Mouse (Mus musculus) heart, embryonic 11.5 days (tissue): ENCODE data around the gene Smad6. TPM values are rescaled to one million over a fixed set of nuclear protein-coding genes. Genes with fewer than 3 reads are reported as not detected.

Experiments
- ATAC-seq: fragments of 200-750 bp; cut with Nextera tagmentation; replicated peaks from 2 replicates; pipeline ENCODE4 v1.8.0; 2017; ENCODE audit warnings: moderate library complexity; ENCODE audit not compliant: insufficient number of reproducible peaks, low FRiP score, low TSS enrichment
- H3K27ac ChIP-seq: fragments of 300-500 bp; sonication (generic); 2 replicates; pipeline ENCODE4 v1.5.1; 2014; ENCODE audit warnings: mild to moderate bottlenecking, low read depth, low read length
- H3K27me3 ChIP-seq: fragments of 300-500 bp; sonication (generic); 2 replicates; pipeline ENCODE4 v1.6.1; 2014; ENCODE audit warnings: mild to moderate bottlenecking, low read length, mixed read lengths; ENCODE audit not compliant: control insufficient read depth, insufficient read depth
- H3K36me3 ChIP-seq: fragments of 300-500 bp; sonication (generic); 2 replicates; pipeline ENCODE4 v1.6.1; 2014; ENCODE audit warnings: mild to moderate bottlenecking, low read length, moderate library complexity, mixed read lengths; ENCODE audit not compliant: control insufficient read depth, insufficient read depth
- H3K4me1 ChIP-seq: fragments of 300-500 bp; sonication (generic); 2 replicates; pipeline ENCODE4 v1.6.1; 2014; ENCODE audit warnings: low read length; ENCODE audit not compliant: control insufficient read depth, insufficient read depth
- H3K4me2 ChIP-seq: fragments of 300-500 bp; sonication (generic); 2 replicates; pipeline ENCODE4 v1.6.1; 2014; ENCODE audit warnings: mild to moderate bottlenecking, moderate library complexity
- H3K4me3 ChIP-seq: fragments of 300-500 bp; sonication (generic); 2 replicates; pipeline ENCODE4 v1.5.1; 2014; ENCODE audit warnings: low read depth, low read length
- H3K9ac ChIP-seq: fragments of 300-500 bp; sonication (generic); 2 replicates; pipeline ENCODE4 v1.6.1; 2014; ENCODE audit warnings: mild to moderate bottlenecking, low read depth, low read length, moderate library complexity
- H3K9me3 ChIP-seq: fragments of 300-500 bp; sonication (generic); replicated peaks from 2 replicates; pipeline ENCODE4 v1.6.1; 2016; ENCODE audit warnings: low read length; ENCODE audit not compliant: control insufficient read depth
- WGBS: fragments of 180-500 bp; shearing (Covaris S2); extraction: QIAGEN DNeasy Blood & Tissue Kit; methylation state at CpG from one replicate; pipeline ENCODE4 v1.1.7; 2014; ENCODE audit not compliant: insufficient replicate concordance; 5-methylcytosine and 5-hydroxymethylcytosine counted together
- polyA plus RNA-seq: library from polyadenylated mRNA; unstranded; fragments of >200 nt; fragmentation: Nextera tagmentation; extraction: Ambion mirVana; gene quantifications from 2 replicates; pipeline ENCODE4 v1.2.1, GENCODE M21; 2014

The Smad6 gene
- polyA plus RNA-seq, 1 experiment from 2014 or later, result 31.6 TPM

- Histone ChIP-seq H3K9ac (peak overlapping the region; percentile 1; the same call in 1 of the 2 replicates), H3K4me3 (no peak overlapping the region), H3K4me2 (no peak overlapping the region), H3K36me3 (no peaks in the 10 kb centered on the region), H3K9me3 (no peaks in the 10 kb centered on the region), H3K4me1 (peaks cover 48% of the 10 kb centered on the region), H3K27ac (peak overlapping the region; percentile 37), H3K27me3 (no peaks in the 10 kb centered on the region)
- no peak for ATAC-seq
- 59% methylated on average over 6 of the region's 6 CpGs for WGBS
These were observed 105.4 kb downstream of the Smad6 start for GRCm38 (mm10) chr9:63916441-63916840.

DNA sequence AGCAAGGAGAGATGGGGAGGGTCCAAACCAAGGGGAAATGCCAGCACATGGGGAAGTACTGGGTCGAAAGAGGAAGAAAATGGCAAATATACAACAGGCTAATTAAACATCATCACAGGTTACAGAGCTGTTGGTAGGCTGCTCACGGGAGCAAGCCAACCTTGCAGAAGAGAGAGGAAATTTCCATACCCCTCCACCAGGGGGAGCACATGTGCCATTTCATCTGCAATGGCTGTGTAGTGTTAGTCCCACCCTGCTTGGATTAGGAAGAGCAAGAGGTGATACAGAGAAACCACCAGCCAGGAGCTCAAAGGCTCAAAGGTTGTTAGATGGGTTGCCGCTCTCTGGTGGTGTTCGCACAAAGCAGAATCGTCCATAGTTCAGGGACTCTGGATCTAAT, 105.9 kb downstream of the Smad6 start:
- H3K4me1 ChIP-seq, result peaks cover 44% of the 10 kb centered on the region
- H3K36me3 ChIP-seq, result no peaks in the 10 kb centered on the region
- H3K4me2 ChIP-seq, result no peak overlapping the region
- no peak for ATAC-seq
- 48% methylated on average over 5 of the region's 5 CpGs for WGBS
- no peaks in the 10 kb centered on the region for H3K27me3 ChIP-seq
- no peak overlapping the region for H3K27ac ChIP-seq
- H3K4me3 ChIP-seq, result no peak overlapping the region
- no peaks in the 10 kb centered on the region for H3K9me3 ChIP-seq
- H3K9ac ChIP-seq, result no peak overlapping the region

- ATAC-seq, result no peak
These were observed 106.9 kb downstream of the Smad6 start for GRCm38 (mm10) chr9:63914944-63915343.

GRCm38 (mm10) chr9:63912051-63912450, 109.8 kb downstream of the Smad6 start:
- Histone ChIP-seq H3K9ac (no peak overlapping the region), H3K27ac (no peak overlapping the region), H3K9me3 (no peaks in the 10 kb centered on the region), H3K4me3 (no peak overlapping the region), H3K36me3 (no peaks in the 10 kb centered on the region), H3K4me2 (no peak overlapping the region), H3K4me1 (peaks cover 20% of the 10 kb centered on the region), H3K27me3 (no peaks in the 10 kb centered on the region)
- 41% methylated on average over 9 of the region's 9 CpGs for WGBS
- no peak for ATAC-seq

More at GRCm38 (mm10) chr9:63914944-63915343, 106.9 kb downstream of the Smad6 start:
- H3K4me1 ChIP-seq, result peaks cover 39% of the 10 kb centered on the region
- no peak overlapping the region for H3K4me2 ChIP-seq
- WGBS, result 52% methylated on average over 5 of the region's 5 CpGs
- no peaks in the 10 kb centered on the region for H3K36me3 ChIP-seq
- H3K4me3 ChIP-seq, result no peak overlapping the region
- no peak overlapping the region for H3K9ac ChIP-seq
- H3K27me3 ChIP-seq, result no peaks in the 10 kb centered on the region
- H3K27ac ChIP-seq, result no peak overlapping the region
- H3K9me3 ChIP-seq, result no peaks in the 10 kb centered on the region

DNA sequence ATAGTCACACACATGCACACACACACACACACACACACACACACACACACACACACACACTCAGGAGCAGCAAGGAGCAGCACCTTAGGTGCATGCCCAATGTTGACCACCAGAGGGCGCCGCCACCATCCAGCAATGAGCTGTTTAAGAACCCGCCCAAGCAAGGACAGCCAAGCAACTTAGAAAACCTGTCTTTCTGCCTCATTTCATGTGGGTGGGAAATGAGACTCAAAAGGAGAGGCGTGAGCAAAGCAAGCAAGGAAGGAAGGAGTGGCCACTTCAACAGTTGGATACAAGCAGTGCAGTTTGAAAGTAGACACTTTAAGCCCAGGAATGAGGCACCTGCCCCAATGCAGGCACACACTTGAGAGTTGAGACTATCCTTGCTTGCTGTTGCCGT, 112.2 kb downstream of the Smad6 start:
- H3K4me2 ChIP-seq, result no peak overlapping the region
- no peaks in the 10 kb centered on the region for H3K36me3 ChIP-seq
- peaks cover 5% of the 10 kb centered on the region; the same call in 1 of the 2 replicates for H3K4me1 ChIP-seq
- no peak overlapping the region for H3K9ac ChIP-seq
- no peak for ATAC-seq
- H3K27ac ChIP-seq, result no peak overlapping the region
- no peak overlapping the region for H3K4me3 ChIP-seq
- no peaks in the 10 kb centered on the region for H3K9me3 ChIP-seq
- H3K27me3 ChIP-seq, result no peaks in the 10 kb centered on the region
- WGBS, result 15% methylated on average over 5 of the region's 5 CpGs

DNA sequence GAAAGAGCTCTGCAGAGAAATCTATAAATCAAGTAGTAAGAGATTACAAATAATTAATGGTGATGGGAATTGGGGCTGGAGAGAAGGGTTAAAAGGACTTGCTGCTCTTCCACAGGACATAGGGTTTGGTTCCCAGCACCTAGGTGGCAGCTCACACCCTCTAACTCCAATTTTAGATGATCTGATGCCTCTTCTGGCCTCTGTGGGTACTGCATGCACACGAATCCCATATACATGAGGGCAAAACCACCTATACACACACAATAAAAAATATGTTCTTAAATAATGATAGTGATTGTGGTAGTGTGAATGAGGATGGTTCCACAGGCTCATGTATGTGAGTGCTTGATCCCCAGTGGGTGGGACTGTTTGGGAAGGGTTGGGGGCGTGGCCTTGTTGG, 117.3 kb downstream of the Smad6 start:
- no peak overlapping the region for H3K4me3 ChIP-seq
- H3K4me1 ChIP-seq, result no peaks in the 10 kb centered on the region
- H3K9ac ChIP-seq, result no peak overlapping the region
- H3K9me3 ChIP-seq, result peaks cover 3% of the 10 kb centered on the region; the same call in 1 of the 2 replicates
- H3K27me3 ChIP-seq, result no peaks in the 10 kb centered on the region
- no peak overlapping the region for H3K4me2 ChIP-seq
- H3K36me3 ChIP-seq, result no peaks in the 10 kb centered on the region
- ATAC-seq, result no peak
- WGBS, result 81% methylated on average over 2 of the region's 2 CpGs
- H3K27ac ChIP-seq, result no peak overlapping the region

Other genes starting within 250 kb of the Smad6 start
- not detected in 2 replicates for gene Lctl, start 95.1 kb upstream of the Smad6 start, polyA plus RNA-seq
- 24.3 and 28.5 TPM in 2 replicates for gene Zwilch, start 151.0 kb upstream of the Smad6 start, polyA plus RNA-seq
- gene Rpl4, start 151.3 kb upstream of the Smad6 start, polyA plus RNA-seq, result 980 and 988 TPM in 2 replicates
- gene Snapc5, start 157.2 kb upstream of the Smad6 start, polyA plus RNA-seq, result 22.4 and 28.0 TPM in 2 replicates
- gene Uchl4, start 213.1 kb upstream of the Smad6 start, polyA plus RNA-seq, result 2.7 and 3.1 TPM in 2 replicates
- gene Map2k1, start 231.6 kb upstream of the Smad6 start, polyA plus RNA-seq, result 100 and 108 TPM in 2 replicates